ENCODE assay signal across 8 mouse cellular contexts in genomic region chrX:139209829-139210225, GRCm38 (mm10). TPM values are rescaled to one million over a fixed set of nuclear protein-coding genes. Genes with fewer than 3 reads are reported as not detected.
DNase-seq lines count a peak whose midpoint lies in the region; ATAC-seq and TF ChIP-seq lines count a peak whose summit lies in the region.

Gene Mum1l1, plus strand, starts transcription at chrX:139210042.

- peak within 1 kb of the TSS; percentile 55 for H3K9ac ChIP-seq in forebrain, embryonic 13.5 days
- peak within 1 kb of the TSS; percentile 68 for H3K9ac ChIP-seq in heart, embryonic 16.5 days (ENCODE audit: low read length)
- no peak within 1 kb of the TSS for H3K9ac ChIP-seq in lung, postnatal 0 days (replicated peaks; ENCODE audit: low read depth)

- ATAC-seq in forebrain, embryonic 13.5 days = peak; percentile 94
- ATAC-seq in heart, embryonic 16.5 days (replicated peaks; ENCODE audit: extremely low read depth, insufficient read depth, low FRiP score) = peak; percentile 97
- ATAC-seq in lung, postnatal 0 days = peak; percentile 97

- 13% methylated on average over 30 of the region's 31 CpGs for WGBS in forebrain, embryonic 13.5 days
- 16% methylated on average over 28 of the region's 31 CpGs for WGBS in heart, embryonic 16.5 days
- WGBS in lung, postnatal 0 days = 15% methylated on average over 14 of the region's 31 CpGs

- no peak within 1 kb of the TSS for H3K27ac ChIP-seq in forebrain, embryonic 13.5 days
- peak within 1 kb of the TSS; percentile 48; the same call in 1 of the 2 replicates for H3K27ac ChIP-seq in heart, embryonic 16.5 days (ENCODE audit: low read length)
- H3K27ac ChIP-seq in lung, postnatal 0 days (ENCODE audit: low read length) = no peak within 1 kb of the TSS; the same call in 1 of the 2 replicates

- TF ChIP-seq EP300 in lung, postnatal 0 days (IDR thresholded peaks at IDR 0.05) = no peak

- peak within 1 kb of the TSS; percentile 45 for H3K4me3 ChIP-seq in forebrain, embryonic 13.5 days
- peak within 1 kb of the TSS; percentile 55 for H3K4me3 ChIP-seq in heart, embryonic 16.5 days (ENCODE audit: low read length)
- H3K4me3 ChIP-seq in lung, postnatal 0 days (ENCODE audit: low read depth, low read length) = peak within 1 kb of the TSS; percentile 41

- peak; percentile 51 for DNase-seq in ES-CJ7 (ENCODE audit: low read depth, low spot score)
- DNase-seq in c-Kit-positive CD71-positive TER-119-positive erythroid progenitor cells, embryonic 14.5 days (ENCODE audit: low spot score) = peak; percentile 36
- DNase-seq in kidney, postnatal 14 days = peak; percentile 76
- DNase-seq in lung, postnatal 0 days (ENCODE audit: low spot score) = peak; percentile 75
- DNase-seq in retina, embryonic 14.5 days (ENCODE audit: low spot score) = peak; percentile 72
- DNase-seq in urinary bladder, adult 2 months (ENCODE audit: low spot score) = peak; percentile 23

- no peaks in the 10 kb centered on the region for H3K4me1 ChIP-seq in forebrain, embryonic 13.5 days
- peaks cover 3% of the 10 kb centered on the region; the same call in 1 of the 2 replicates for H3K4me1 ChIP-seq in heart, embryonic 16.5 days (ENCODE audit: control insufficient read depth, insufficient read depth, low read length)
- no peaks in the 10 kb centered on the region for H3K4me1 ChIP-seq in lung, postnatal 0 days (ENCODE audit: insufficient read depth, low read depth, low read length)

- peak within 1 kb of the TSS; percentile 63 for H3K4me2 ChIP-seq in forebrain, embryonic 13.5 days
- peak within 1 kb of the TSS; percentile 61 for H3K4me2 ChIP-seq in heart, embryonic 16.5 days (ENCODE audit: low read depth, low read length)
- H3K4me2 ChIP-seq in lung, postnatal 0 days (replicated peaks; ENCODE audit: low read depth, low read length) = peak within 1 kb of the TSS; percentile 50

- H3K36me3 ChIP-seq in forebrain, embryonic 13.5 days (ENCODE audit: poor library complexity, severe bottlenecking) = no peaks in the 10 kb centered on the region
- H3K36me3 ChIP-seq in heart, embryonic 16.5 days (ENCODE audit: control insufficient read depth, insufficient read depth) = no peaks in the 10 kb centered on the region
- H3K36me3 ChIP-seq in lung, postnatal 0 days (ENCODE audit: insufficient read depth, low read length) = no peaks in the 10 kb centered on the region

- H3K9me3 ChIP-seq in forebrain, embryonic 13.5 days (replicated peaks) = no peaks in the 10 kb centered on the region
- H3K9me3 ChIP-seq in heart, embryonic 16.5 days (replicated peaks; ENCODE audit: control insufficient read depth, low read length) = no peaks in the 10 kb centered on the region
- no peaks in the 10 kb centered on the region for H3K9me3 ChIP-seq in lung, postnatal 0 days (ENCODE audit: low read length)

- no peaks in the 10 kb centered on the region for H3K27me3 ChIP-seq in forebrain, embryonic 13.5 days
- H3K27me3 ChIP-seq in heart, embryonic 16.5 days (ENCODE audit: control insufficient read depth, insufficient read depth, low read length) = no peaks in the 10 kb centered on the region
- no peaks in the 10 kb centered on the region for H3K27me3 ChIP-seq in lung, postnatal 0 days (replicated peaks; ENCODE audit: insufficient read depth, low read length)

- no peak for TF ChIP-seq CTCF in lung, postnatal 0 days (IDR thresholded peaks at IDR 0.05)

RNA-seq across cellular contexts. Expression of gene Mum1l1, which starts in this region (rescaled TPM):
- 11.2 and 14.4 TPM in 2 replicates for polyA plus RNA-seq in forebrain, embryonic 13.5 days (2015; fragmentation: Nextera tagmentation; extraction: Ambion mirVana)
- 27.7 and 31.3 TPM in 2 replicates for polyA plus RNA-seq in heart, embryonic 16.5 days (2015; fragmentation: Nextera tagmentation; extraction: Ambion mirVana)
- 14.6 and 17.2 TPM in 2 replicates for polyA plus RNA-seq in lung, postnatal 0 days (2015; fragmentation: Nextera tagmentation; extraction: Ambion mirVana)
- 5.6 and 5.7 TPM in 2 replicates for polyA plus RNA-seq in urinary bladder, adult 2 months (2012; rRNA removed)

Comparison
In these comparisons a context has a peak if more than half of its experiments do, and no peak if none do; other contexts are left out.
1. DNase-seq: peak in every context shown above with its lines; median percentile 76 in kidney, postnatal 14 days; 75 in lung, postnatal 0 days; 72 in retina, embryonic 14.5 days; 51 in ES-CJ7; 36 in c-Kit-positive CD71-positive TER-119-positive erythroid progenitor cells, embryonic 14.5 days; 23 in urinary bladder, adult 2 months.